Comparison of ENCODE assay signal across 38 mouse cellular contexts in genomic region chr2:181174646-181175045, GRCm38 (mm10). TPM values are rescaled to one million over a fixed set of nuclear protein-coding genes. Genes with fewer than 3 reads are reported as not detected.
"Had no signal": no experiment of that assay in that cellular context is flagged by ENCODE, and none has a peak within 500 bp of the region (broad histone marks: within the 10 kb centered on the region; RNA-seq: fewer than 3 reads in every experiment).

No protein-coding gene starts in this region.

- H3K4me3 ChIP-seq: limb, embryonic 10.5 days; limb, embryonic 12.5 days; limb, embryonic 13.5 days; limb, embryonic 15.5 days; liver, embryonic 12.5 days; liver, embryonic 13.5 days; liver, embryonic 15.5 days; lung, embryonic 15.5 days; megakaryocyte, embryonic 14.5 days; midbrain, embryonic 10.5 days; midbrain, embryonic 12.5 days; midbrain, embryonic 13.5 days; midbrain, embryonic 15.5 days; myocyte had no signal

- DNase-seq: left cerebral cortex, postnatal 4 days; liver; liver, embryonic 13.5 days; liver, postnatal 0 days; lung, adult 18-20 months; lung, adult 2 months; lung, embryonic 14.5 days; lung, postnatal 10 days; lung, postnatal 14 days; lung, postnatal 36 days; lung, postnatal 4 days; midbrain, embryonic 14.5 days had no signal

- ATAC-seq: liver, embryonic 12.5 days; liver, postnatal 0 days; lung, postnatal 0 days; midbrain, embryonic 13.5 days; midbrain, embryonic 15.5 days; midbrain, embryonic 16.5 days had no signal

- H3K27ac ChIP-seq: limb, embryonic 10.5 days; limb, embryonic 12.5 days; limb, embryonic 13.5 days; limb, embryonic 15.5 days; liver, embryonic 12.5 days; liver, embryonic 13.5 days; liver, embryonic 14.5 days; liver, embryonic 15.5 days; lung, embryonic 15.5 days; macrophage; midbrain, embryonic 10.5 days; midbrain, embryonic 12.5 days; midbrain, embryonic 13.5 days; midbrain, embryonic 15.5 days had no signal

RNA-seq across cellular contexts. Expression of gene Eef1a2, which starts 17.8 kb away (rescaled TPM):
- total RNA-seq: megakaryocyte progenitor cell, adult 5-6 weeks; megakaryocyte, adult 5-6 weeks; megakaryocyte-erythroid progenitor cell, adult 5-6 weeks; monocyte, adult 5-6 weeks had no signal

RNA-seq across cellular contexts. Expression of gene Ptk6, which starts 27.9 kb away (rescaled TPM):
- total RNA-seq: left cerebral cortex, adult 8-10 months; left cerebral cortex, postnatal 10 days; left cerebral cortex, postnatal 36 days; left cerebral cortex, postnatal 4 days; megakaryocyte progenitor cell, adult 5-6 weeks; megakaryocyte, adult 5-6 weeks; megakaryocyte-erythroid progenitor cell, adult 5-6 weeks; midbrain, postnatal 0 days had no signal

RNA-seq across cellular contexts. Expression of gene Srms, which starts 38.3 kb away (rescaled TPM):
- total RNA-seq: megakaryocyte progenitor cell, adult 5-6 weeks; megakaryocyte, adult 5-6 weeks; megakaryocyte-erythroid progenitor cell, adult 5-6 weeks had no signal

RNA-seq across cellular contexts. Expression of gene Kcnq2, which starts 39.5 kb away (rescaled TPM):
- total RNA-seq: liver, adult 2 months; megakaryocyte progenitor cell, adult 5-6 weeks; megakaryocyte, adult 5-6 weeks; megakaryocyte-erythroid progenitor cell, adult 5-6 weeks; monocyte, adult 5-6 weeks had no signal
